Mouse (Mus musculus) brain, embryonic 14.5 days (tissue): Measurements from ENCODE around the gene Pim3.

Experiments used
- CTCF ChIP-seq: fragments of 200-500 bp; IDR thresholded peaks from 2 replicates; pipeline ENCODE4 v1.5.1; 2012; ENCODE audit warnings: inconsistent platforms, mild to moderate bottlenecking, moderate library complexity, borderline replicate concordance; ENCODE audit not compliant: insufficient read depth, insufficient read length; ENCODE audit errors: extremely low read depth
- POLR2A ChIP-seq: fragments of 200-500 bp; IDR thresholded peaks from 2 replicates; pipeline ENCODE4 v1.6.1; 2012; ENCODE audit warnings: mild to moderate bottlenecking, inconsistent platforms, borderline replicate concordance; ENCODE audit not compliant: poor library complexity, insufficient read depth, insufficient read length, severe bottlenecking; ENCODE audit errors: extremely low read depth

GRCm38 (mm10) chr15:88848661-88849060 lies 13.3 kb upstream of the Pim3 start:
- no peak for TF ChIP-seq CTCF
- no peak for TF ChIP-seq POLR2A
